Mouse (Mus musculus) gastrocnemius, adult 8-10 months (tissue): ENCODE measurements around the gene Asxl1. TPM values are rescaled to one million over a fixed set of nuclear protein-coding genes. Genes with fewer than 3 reads are reported as not detected.

Experiments
- DNase-seq, 2 experiments: peaks; one replicate each; pipeline ENCODE4 v3.0.0; 2022; ENCODE audit warnings: low spot score in 2 of 2
- total RNA-seq, 4 experiments: library from RNA; stranded (reverse); gene quantifications; 2 replicates each; pipeline ENCODE4 v1.2.4; 2022

The Asxl1 gene
- total RNA-seq, 4 experiments from 2014 or later = 8.1 to 12.1 (median 10.5) TPM

GRCm38 (mm10) chr2:153443434-153444240 lies 98.0 kb downstream of the Asxl1 start:
- no peak for DNase-seq

- peak in 1 of 2 experiments; percentile 26 for DNase-seq
These were observed 98.9 kb downstream of the Asxl1 start for GRCm38 (mm10) chr2:153444254-153445136.

GRCm38 (mm10) chr2:153445137-153446016 lies 99.7 kb downstream of the Asxl1 start:
- DNase-seq = no peak

GRCm38 (mm10) chr2:153446017-153446408 lies 100.4 kb downstream of the Asxl1 start:
- DNase-seq = no peak

- no peak for DNase-seq
These were observed 100.8 kb downstream of the Asxl1 start for GRCm38 (mm10) chr2:153446476-153446875.

GRCm38 (mm10) chr2:153447719-153448118 lies 102.1 kb downstream of the Asxl1 start:
- DNase-seq = no peak

GRCm38 (mm10) chr2:153448519-153448918 lies 102.9 kb downstream of the Asxl1 start:
- DNase-seq = no peak

Other genes starting within 250 kb of the Asxl1 start
- gene Hck, start 237.4 kb upstream of the Asxl1 start, total RNA-seq = under 1 TPM; 0.13 to 0.27 (median 0.21) TPM
- 10 to 100 TPM; 25.5 to 30.3 (median 28.4) TPM for gene Tm9sf4, start 184.5 kb upstream of the Asxl1 start, total RNA-seq
- under 1 TPM; 0.22 to 0.48 (median 0.37) TPM for gene Tspyl3, start 120.4 kb upstream of the Asxl1 start, total RNA-seq
- gene Plagl2, start 104.4 kb upstream of the Asxl1 start, total RNA-seq = 1 to 10 TPM; 2.3 to 3.4 (median 3.0) TPM
- 10 to 100 TPM in 3 of 4 experiments, 1 to 10 TPM in 1; 9.2 to 12.3 (median 10.9) TPM for gene Pofut1, start 104.3 kb upstream of the Asxl1 start, total RNA-seq
- gene Kif3b, start 54.4 kb upstream of the Asxl1 start, total RNA-seq = 1 to 10 TPM; 3.0 to 3.7 (median 3.4) TPM
- not detected for gene 4930404H24Rik, start 147.0 kb downstream of the Asxl1 start, total RNA-seq
- gene Nol4l, start 184.1 kb downstream of the Asxl1 start, total RNA-seq = under 1 TPM; 0.29 to 0.94 (median 0.41) TPM